Mouse (Mus musculus) myocyte (in vitro differentiated cells): ENCODE data around the gene Vsir.

ENCODE experiments used
- POLR2A ChIP-seq: IDR thresholded peaks from one replicate; pipeline ENCODE4 v1.6.1; 2011; ENCODE audit warnings: low read depth, mild to moderate bottlenecking, control low read depth, moderate library complexity; ENCODE audit not compliant: insufficient read length
- POLR2AphosphoS2 ChIP-seq: IDR thresholded peaks from one replicate; pipeline ENCODE4 v1.6.1; 2011; ENCODE audit warnings: low read depth, control low read depth; ENCODE audit not compliant: insufficient read length

GRCm38 (mm10) chr10:60376704-60377103 is 30.1 kb downstream of the Vsir start:
- TF ChIP-seq POLR2AphosphoS2 = no peak
- TF ChIP-seq POLR2A = no peak
